Mouse (Mus musculus) ovary, adult 18-20 months (tissue): Measurements from ENCODE around the gene Wnt5b.

ENCODE experiments used
- DNase-seq: peaks from one replicate; pipeline ENCODE4 v3.0.0; 2022; ENCODE audit warnings: low spot score, mixed read lengths

Gene Wnt5b

DNA sequence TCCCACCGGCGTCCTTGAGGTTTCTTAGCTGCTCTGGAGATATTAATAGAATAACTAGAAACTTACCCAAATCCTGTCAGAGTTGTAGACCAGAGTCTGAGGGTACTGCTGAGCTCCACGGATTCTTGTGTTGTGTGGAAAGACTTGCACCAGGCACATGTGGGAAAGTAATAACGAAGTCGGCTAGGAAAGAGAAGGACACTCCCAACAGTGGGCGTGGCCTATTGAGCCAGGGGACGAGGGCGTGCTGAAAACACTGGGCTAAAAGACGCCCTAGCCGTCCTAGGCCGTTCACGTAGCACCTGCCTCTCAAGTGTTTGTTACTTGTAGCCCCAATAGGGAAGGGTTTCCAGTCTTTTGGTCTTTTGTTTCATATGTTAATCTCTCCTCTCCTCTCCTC lies 126.8 kb downstream of the Wnt5b start, which contains the start of gene Adipor2:
Adipor2 (minus strand) TSS at position 351 of the 400 bp plus-strand sequence.
- peak; percentile 66 for DNase-seq

DNA sequence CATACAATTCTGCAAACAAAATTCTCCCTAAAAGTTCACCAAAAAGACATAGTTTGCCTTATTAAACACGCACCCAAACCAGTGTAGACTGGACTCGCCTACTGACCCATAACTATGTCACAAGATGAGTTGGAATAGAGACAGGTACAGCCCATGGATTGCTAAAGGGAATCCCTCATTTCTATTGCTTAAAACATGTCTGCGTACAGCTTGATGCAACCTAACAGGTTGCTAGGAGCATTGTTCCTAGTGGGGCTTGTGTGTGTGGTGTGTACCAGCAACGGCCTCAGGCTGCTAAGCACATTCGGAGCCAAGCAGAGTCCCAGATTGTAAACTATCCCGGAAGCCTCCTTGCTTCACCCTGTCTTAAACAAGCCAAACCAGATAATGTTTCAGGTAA lies 127.5 kb downstream of the Wnt5b start:
- no peak for DNase-seq

DNA sequence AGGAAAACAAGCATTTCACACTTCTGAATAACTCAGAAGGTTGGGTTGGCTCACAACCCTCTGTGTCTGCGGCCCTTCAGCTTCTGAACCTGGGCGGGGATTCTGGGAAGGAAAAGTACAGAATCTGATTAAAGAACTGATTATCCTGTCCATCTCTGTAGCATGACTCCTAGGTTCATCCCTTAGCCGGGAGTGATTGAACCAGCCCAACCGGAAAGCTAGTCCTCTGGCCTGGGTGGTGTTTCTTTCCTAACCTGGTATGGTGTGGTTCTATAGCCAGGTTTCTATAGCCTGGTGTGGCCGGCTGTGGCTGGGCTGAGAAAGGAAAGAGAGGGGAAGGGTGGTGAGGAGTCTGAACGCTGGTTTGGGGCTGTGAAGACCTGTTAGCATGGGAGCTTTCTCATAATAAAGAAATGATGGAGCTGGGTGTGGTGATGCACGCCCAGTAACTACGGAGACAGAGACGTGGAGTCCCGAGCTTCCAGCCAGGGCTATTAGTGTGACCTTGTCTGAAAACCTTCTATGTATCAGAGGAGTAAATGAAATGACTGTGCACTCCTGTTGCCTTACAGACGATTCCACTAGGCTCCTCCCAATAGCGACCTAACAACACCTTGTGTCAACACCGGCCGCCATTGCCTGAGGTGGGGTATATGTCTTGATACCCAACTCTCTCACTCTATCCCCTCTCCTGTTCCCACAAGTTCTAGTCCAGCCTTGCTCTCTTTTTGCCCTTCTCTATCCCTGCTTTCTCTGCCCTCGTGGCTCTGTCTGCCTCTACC lies 129.7 kb downstream of the Wnt5b start:
- DNase-seq = no peak

DNA sequence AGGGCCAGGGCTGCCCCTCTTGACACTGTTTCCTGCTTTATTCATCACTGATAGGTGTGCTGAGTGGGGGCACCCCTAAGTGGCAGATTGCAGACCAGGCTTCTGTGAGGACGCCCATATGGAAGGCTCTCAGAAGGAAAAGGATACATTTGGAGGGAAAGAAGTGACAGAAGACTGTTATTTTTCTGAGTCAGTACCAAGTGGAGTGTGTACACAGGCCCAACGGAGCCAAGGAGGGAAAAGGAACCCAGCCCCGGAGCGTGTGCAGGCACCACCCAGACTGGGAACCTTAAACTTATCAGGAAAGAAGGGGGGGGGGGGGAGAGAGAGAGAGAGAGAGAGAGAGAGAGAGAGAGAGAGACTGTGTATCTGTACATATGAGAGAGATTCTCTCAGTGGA lies 131.6 kb downstream of the Wnt5b start:
- DNase-seq = no peak

DNA sequence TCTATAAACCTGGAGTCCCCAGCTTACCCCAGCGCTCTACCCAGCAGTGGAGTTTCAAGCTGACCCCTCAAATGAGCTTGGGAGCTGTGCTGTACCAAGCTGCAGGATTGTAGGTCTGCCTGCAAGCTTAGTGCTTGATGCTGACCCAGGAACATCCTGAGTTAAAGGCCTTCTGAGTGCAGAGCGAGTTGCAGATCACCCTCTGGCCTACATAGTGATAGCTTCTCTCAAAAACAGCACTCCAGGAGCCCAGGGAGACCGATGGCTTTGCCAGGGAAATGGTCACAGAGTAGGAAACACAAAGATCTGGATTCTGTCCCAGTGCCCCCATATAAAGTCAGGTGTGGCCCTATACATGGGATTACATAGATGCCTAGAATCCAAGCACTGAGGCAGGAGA lies 132.6 kb downstream of the Wnt5b start:
- DNase-seq = no peak

DNA sequence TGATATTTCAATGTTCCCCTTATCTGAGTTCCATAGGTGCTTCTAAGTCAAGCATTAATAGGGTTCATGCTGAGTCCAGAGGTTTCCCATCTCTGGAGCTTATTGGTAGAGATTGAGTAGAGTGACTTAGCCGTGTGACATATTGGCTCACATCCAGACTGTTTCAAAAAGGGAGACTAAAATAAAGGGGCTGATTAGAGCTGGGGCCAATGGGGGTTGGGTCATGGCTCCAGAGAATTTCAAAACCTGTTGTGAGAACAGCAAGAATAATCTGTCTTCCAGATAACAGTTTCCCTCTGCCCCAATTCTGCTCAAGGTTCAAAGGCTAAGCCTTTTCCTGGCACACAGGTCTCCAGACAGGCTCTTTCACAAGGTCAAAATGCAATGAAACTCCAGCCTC lies 134.4 kb downstream of the Wnt5b start:
- no peak for DNase-seq

DNA sequence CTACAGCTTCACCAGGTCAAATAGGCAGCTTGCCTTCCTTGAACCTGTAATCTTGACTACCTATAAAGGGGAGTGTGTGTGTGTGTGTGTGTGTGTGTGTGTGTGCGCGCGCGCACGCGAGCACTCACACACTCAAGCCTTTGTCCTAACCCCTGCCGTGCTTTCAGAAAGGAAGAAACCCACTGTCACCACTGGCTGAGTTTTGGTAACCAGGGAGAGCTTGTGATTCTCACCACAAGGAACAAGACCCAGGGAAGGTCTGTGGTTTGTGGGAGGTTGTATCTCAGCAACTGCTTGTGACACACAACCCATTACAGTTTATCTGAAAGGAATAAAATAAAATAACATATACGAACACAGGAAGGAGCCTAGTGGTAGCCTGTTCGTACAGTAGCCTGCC lies 135.6 kb downstream of the Wnt5b start:
- no peak for DNase-seq

DNA sequence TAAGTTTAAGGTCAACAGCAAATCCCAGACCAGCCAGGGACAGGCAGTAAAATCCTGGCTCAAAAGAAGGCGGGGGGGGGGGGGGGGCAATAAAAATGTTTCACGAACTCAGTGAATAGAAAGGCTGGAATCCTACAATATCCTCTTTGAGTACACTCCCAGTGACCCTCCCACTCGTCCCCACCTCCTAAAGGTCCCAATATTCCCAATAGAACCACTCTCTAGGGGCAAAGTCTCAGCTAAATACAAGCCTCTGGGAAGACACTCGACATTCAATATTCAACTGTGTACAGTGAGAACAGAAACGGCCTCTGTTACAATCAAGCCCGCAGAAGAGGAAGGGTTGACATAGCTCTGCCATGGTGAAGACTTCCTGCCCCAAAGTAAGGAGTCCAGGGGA lies 136.3 kb downstream of the Wnt5b start:
- no peak for DNase-seq

DNA sequence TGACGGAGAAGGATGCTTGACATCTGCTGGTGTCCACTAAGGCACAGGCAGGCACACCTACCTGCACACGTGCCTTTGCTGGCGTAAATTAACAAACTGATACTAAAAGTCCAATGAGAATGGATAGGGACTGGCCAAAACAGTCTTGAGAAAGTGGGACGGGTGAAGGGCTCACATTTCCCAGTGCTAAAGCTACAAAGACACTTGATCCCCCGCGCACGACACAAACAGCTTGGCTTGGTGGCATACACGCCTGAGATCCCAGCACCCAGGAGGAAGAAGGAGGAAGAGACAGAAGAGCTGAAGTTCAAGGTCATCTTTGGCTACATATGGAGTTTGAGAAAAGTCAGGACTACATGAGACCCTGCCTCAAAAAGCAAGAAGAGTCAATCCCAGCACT lies 137.6 kb downstream of the Wnt5b start:
- DNase-seq = no peak

DNA sequence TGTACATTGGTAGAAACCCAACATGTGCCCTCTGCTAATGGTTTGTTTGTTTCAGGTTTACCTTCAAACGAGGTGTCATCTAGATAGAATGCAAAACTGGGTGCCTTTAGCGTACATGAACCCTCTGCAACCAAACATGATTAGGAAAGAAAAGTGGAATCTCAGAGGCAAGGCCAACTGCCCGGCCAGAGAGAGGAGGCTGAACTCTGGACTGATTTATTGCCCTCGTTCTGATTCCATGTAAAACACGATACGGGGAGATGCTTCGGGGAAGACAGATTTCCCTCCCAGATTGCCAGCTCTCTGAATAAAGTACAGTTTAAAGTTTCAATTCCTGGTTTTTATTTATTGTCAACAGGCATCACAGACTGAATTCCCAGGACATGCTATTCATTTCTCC lies 138.8 kb downstream of the Wnt5b start:
- DNase-seq = no peak

DNA sequence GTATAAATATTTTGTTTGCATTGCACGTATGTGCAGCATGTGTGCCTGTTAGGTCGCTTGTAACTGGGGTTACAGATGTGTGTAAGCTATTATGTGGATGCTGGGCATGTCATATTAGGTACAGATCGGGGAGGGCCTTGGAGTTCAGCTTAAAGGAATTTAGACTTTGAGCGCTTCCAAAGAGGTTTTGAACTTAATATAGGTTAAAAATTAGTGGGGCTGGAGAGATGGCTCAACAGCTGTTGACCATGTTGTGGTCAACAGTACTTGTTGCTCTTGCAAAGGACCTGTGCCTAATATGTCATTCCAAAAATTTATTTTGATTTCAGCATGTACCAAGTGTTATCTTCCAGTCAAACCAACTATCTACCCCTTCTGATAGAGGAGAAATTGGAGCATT lies 139.3 kb downstream of the Wnt5b start:
- DNase-seq = no peak

DNA sequence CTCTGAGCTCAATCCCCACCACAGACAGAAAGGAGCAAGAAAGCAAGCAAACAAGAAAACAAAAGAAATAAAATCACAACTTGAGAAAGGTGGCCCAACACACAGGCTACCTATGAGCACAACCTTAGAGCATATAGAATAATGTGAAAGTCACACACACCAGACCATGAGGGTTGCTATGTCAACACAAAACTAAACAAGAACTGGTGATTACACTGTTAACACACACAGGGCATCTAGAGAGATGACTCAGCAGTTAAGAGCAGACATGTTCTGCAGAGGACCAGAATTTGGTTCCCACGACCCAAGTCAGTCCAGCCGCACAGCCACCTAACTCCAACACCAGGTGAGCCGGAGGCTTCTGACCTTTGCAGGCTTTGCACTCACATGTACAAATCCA lies 141.2 kb downstream of the Wnt5b start:
- no peak for DNase-seq

DNA sequence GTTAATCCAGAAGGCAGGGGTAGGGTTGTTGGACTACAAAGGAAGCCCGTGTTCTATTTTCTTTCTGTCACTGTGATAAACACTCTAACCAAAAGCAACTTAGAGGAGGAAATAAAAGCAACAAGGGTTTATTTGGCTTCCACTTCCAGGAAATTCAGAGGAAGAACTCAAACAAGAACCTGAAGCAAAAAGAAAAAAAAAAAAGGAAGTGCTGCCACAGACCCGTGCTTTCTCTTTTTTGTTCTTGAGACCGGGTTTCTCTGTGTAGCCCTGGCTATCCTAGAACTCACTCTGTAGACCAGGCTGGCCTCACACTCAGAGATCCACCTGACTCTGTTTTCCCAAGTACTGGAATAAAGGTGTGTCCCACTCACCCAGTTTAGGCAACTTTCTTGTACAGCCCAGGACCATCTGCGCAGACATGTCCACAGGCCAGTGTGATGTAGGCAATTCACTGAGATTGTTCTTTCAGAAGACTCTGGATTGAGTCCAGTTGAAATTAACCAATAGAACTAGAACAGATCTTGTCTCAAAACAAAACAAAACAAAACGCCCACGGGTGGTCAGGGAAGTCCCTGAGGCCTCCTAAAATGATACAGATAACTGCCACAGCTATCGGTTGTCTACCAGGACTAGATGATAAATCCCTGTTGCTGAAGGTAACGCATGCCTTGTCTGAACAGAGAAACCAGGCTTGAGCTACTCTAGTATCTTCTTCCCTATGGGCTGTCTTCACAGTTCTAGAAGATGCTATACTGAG lies 142.4 kb downstream of the Wnt5b start:
- no peak for DNase-seq

DNA sequence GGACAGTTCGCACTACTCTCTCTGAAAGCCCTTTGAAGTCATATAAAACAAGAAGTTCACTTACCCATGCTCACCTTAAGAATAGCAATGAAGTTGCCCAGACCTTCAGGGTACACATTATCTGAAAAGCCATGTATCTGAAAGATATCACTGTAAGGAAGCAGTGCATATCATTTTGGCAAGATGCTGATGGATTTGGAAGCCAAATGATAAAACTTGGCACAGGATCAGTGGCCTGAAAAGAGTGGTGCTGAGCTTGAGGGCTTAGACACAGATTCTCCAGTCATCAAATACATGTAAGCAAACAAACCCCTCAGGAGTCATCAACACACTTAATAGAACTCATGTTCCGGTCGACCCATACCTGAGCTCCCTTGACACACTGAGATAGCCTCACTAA lies 143.5 kb downstream of the Wnt5b start:
- no peak for DNase-seq

DNA sequence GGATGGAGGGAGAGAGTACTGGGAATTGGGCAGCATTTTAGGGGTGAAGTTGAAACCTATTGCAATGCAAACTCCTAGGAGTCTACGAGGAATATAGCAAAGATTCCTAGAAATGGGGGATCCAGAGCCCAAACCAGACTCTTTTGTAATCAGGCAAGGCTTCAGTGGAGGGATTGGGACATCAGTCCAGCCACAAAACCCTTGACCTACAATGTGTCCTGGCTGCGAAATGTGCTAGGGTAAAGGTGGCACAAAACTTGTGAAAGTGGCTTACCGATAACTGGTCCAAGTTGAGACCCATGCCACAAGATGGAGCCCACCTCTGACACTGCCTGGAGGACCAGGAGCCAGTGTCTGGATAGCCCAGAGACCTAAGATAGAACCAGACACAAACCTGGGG lies 144.8 kb downstream of the Wnt5b start:
- DNase-seq = no peak

DNA sequence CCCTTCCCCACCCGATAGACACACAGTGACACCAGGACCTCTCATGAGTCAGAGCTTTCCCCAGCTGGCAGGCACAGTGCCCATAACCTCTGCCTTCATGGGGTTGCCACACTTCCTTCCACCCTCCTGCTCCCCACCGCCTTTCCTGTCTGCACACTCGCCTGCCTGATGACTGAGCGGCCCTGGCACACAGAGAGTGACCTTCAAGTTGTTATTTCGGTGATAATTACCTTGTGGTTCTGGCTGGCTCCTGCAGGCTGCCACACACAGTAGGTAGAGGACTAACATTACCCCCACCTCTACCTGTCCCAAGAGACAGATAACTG lies 147.9 kb downstream of the Wnt5b start:
- peak; percentile 85 for DNase-seq

DNA sequence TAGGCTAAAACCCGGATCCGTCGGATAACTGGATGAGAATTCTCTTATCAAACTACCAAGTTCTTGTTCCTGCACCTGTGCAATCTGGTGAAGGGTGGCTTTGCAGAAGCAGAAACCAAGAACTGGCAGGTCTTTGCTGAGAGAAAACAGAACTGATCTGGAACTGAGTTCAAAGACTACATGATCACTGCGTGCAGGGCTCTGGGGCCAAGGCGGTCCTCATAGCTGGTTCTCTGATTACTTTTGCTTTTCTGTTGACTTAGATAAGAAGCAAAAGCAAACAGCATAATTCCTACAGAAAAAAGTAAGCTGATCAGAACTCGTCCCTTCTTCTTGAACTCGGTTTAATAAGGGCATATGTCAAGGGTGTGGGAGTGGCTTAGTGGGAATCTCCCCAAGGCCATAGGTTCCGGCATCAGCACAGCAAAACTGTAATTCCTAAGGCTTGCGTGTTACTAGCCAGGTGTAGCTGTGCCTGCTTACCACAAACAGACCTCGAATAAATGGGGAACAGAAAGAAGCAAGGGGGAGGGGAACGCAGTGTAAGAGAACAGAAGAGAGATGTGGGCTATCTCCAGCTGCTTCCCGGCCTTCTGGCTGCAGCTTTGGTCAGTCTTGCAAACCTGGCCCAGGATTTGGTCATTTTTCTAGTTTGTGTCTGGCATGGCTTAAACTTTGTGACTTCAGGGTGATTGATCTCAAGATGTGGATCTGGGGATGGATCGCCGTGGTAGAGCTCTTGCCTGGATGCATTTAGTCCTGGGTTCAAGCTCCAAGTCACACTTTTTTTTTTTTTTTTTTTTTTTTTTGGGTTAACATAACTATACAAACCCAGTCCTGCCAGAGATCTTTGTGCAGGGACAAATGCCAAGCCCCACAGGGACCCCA lies 148.5 kb downstream of the Wnt5b start:
- no peak for DNase-seq

DNA sequence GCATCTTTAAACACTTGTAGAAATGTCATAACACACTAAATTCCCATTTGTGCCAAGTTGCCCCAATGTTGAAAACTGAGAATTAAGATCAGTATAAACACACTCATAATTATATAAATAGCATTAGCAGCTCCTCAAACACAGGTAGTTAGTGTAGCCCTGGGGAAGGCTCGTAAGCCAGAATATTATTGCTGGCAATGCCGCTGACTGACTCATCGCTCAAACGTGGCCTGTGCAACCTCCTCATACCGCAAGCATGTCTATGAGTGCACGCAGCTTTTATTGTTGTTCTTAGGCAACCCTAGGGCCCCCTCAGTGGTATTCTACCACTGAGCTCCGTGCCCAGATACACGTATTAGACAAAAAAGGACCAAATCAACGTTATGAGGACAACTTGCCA lies 151.3 kb downstream of the Wnt5b start:
- DNase-seq = no peak

DNA sequence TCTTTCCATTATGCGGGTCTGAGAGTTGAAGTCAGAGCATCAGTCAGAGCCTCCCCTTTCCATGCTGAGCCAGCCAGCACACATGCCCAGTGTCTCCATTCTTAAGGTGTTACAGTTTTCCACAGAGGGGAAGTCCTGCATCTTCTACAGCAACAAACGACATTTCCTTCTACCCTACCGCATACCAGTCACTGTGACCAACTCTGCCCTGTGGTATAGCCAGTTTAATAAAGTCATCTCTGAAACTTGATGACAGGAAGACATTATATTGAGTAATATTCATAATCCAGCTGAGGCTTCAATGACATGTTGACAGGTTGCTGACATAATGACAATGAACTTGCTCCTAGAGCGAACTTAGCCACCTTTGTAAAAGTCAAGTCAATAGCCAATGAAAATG lies 153.4 kb downstream of the Wnt5b start:
- DNase-seq = no peak

DNA sequence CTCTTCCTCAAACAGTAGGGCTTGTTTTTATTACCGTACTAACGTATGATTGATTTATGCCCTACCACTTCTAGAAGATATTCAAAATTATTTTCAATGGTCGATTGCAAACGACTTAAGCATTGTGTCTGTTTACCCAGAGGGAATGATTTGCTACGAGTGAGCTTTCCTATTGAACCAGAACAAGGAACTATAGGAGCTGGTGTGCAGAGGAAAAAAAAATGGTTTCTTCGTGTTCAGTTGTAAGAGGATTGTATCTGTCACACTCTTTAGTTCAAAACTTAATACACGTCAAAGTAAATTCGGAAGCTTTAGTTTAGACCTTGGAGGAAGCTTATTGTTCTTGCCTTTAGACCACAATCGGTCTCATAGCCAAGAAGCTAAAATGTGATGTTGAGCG lies 155.1 kb downstream of the Wnt5b start:
- no peak for DNase-seq

DNA sequence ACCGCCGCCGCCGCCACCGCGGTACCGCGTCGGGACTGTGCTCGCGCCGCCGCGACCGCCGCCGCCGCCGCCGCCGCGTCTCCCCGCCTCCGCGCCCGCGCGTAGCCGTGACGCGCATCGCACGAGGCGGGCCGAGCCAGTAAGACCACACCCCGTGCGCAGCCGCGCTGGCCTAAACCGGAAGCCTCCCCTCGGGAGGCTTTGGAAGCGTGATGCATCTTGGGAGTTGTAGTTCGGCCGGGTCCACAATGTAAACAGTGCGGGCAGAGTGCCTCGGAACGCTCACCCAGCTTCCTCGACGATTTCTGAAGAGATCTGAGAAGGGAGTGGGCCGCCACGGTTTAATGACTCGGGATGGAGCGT lies 155.5 kb downstream of the Wnt5b start:
- peak; percentile 93 for DNase-seq

DNA sequence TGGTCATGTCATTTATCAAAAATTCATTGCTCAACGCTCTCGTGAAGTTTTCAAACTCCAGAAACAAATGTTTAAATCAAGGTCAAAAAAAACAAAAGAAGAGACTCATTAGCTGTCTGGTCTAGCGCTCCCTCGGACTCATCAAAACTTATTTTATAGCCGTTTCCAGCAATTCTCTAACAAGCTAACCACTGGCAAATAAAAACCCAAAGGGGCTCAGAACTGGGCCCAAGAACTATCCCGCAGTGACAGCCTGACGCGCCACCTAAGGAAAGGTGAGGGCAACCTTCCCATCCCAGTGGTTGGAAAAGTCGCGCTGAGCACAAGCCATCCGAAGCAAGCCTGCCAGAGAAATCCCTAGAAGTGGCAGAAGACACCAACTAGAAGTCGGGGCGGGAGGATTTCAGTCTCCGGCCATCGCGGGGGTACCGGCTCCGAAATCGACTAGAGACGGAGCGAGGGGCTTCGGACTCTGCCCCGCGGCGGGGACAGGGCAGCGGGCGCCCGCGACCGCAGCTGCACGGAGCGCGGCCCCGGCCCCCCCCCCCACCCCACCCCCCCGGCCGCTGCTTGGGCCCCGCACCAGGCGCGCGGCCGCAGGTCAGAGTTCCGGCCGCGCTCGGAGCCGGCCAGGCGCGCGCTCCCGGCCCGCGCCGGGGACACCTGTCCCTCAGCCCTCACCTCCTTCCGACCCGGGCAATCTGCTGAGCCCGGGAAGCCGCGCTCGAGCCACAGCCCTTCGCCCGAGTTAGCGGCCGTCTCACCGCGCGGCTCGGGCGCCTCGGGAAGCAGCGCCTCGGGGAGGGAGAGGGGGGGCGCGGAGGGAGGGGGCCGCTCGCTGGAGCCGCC lies 156.1 kb downstream of the Wnt5b start:
- no peak for DNase-seq
